Mouse (Mus musculus): ENCODE data around the gene Col16a1. TPM values are rescaled to one million over a fixed set of nuclear protein-coding genes. Genes with fewer than 3 reads are reported as not detected.

Gene Col16a1
- polyA plus RNA-seq, 1 experiment from 2014 or later: 2.3 TPM

- H3K4me1 ChIP-seq (ENCODE audit: insufficient read depth): peaks cover 3% of the 10 kb centered on the region; the same call in 1 of the 2 replicates
- 59% methylated on average over 6 of the region's 6 CpGs for WGBS (ENCODE audit: insufficient replicate concordance)
Measured at GRCm38 (mm10) chr4:130133399-130133798, 85.8 kb downstream of the Col16a1 start.

GRCm38 (mm10) chr4:130138441-130139213, 91.0 kb downstream of the Col16a1 start:
- peaks cover 50% of the 10 kb centered on the region for H3K27me3 ChIP-seq (ENCODE audit: insufficient read depth, low read length)
- no peaks in the 10 kb centered on the region for H3K36me3 ChIP-seq (replicated peaks; ENCODE audit: insufficient read depth, low read length)
- no peak overlapping the region for H3K9ac ChIP-seq (replicated peaks)
- peak; percentile 58; the same call in 1 of the 2 replicates for ATAC-seq
- H3K27ac ChIP-seq (ENCODE audit: low read depth): no peak overlapping the region
- 2% methylated on average over 45 of the region's 57 CpGs for WGBS (ENCODE audit: insufficient replicate concordance)
- TF ChIP-seq EP300 (IDR thresholded peaks at IDR 0.05; ENCODE audit: low read depth): no peak
- peak; percentile 86 for TF ChIP-seq CTCF (IDR thresholded peaks at IDR 0.05; ENCODE audit: low read depth)
- H3K9me3 ChIP-seq (ENCODE audit: low read length): no peaks in the 10 kb centered on the region
- peak; percentile 78 for DNase-seq
- H3K4me1 ChIP-seq (ENCODE audit: insufficient read depth): peaks cover 8% of the 10 kb centered on the region; the same call in 1 of the 2 replicates
- peak overlapping the region; percentile 19; the same call in 1 of the 2 replicates for H3K4me2 ChIP-seq (ENCODE audit: low read depth, low read length)
- H3K4me3 ChIP-seq (ENCODE audit: low read depth, low read length): peak overlapping the region; percentile 17; the same call in 1 of the 2 replicates

More at GRCm38 (mm10) chr4:130133399-130133798, 85.8 kb downstream of the Col16a1 start:
- ATAC-seq (no peak), DNase-seq (no peak)
- Histone ChIP-seq H3K4me3 (ENCODE audit: low read depth, low read length) (no peak overlapping the region), H3K27ac (ENCODE audit: low read depth) (no peak overlapping the region), H3K36me3 (replicated peaks; ENCODE audit: insufficient read depth, low read length) (no peaks in the 10 kb centered on the region), H3K27me3 (ENCODE audit: insufficient read depth, low read length) (peaks cover 11% of the 10 kb centered on the region), H3K9me3 (ENCODE audit: low read length) (no peaks in the 10 kb centered on the region), H3K9ac (replicated peaks) (no peak overlapping the region), H3K4me2 (ENCODE audit: low read depth, low read length) (no peak overlapping the region)
- TF ChIP-seq EP300 (IDR thresholded peaks at IDR 0.05; ENCODE audit: low read depth): no peak

- Histone ChIP-seq H3K27ac (ENCODE audit: low read depth) (no peak within 1 kb of the TSS), H3K4me1 (ENCODE audit: insufficient read depth) (peaks cover 8% of the 10 kb centered on the region; the same call in 1 of the 2 replicates), H3K4me2 (ENCODE audit: low read depth, low read length) (peak within 1 kb of the TSS; percentile 19; the same call in 1 of the 2 replicates), H3K9ac (replicated peaks) (no peak within 1 kb of the TSS), H3K27me3 (ENCODE audit: insufficient read depth, low read length) (peaks cover 50% of the 10 kb centered on the region), H3K4me3 (ENCODE audit: low read depth, low read length) (peak within 1 kb of the TSS; percentile 17; the same call in 1 of the 2 replicates), H3K36me3 (replicated peaks; ENCODE audit: insufficient read depth, low read length) (no peaks in the 10 kb centered on the region), H3K9me3 (ENCODE audit: low read length) (no peaks in the 10 kb centered on the region)
- DNase-seq: no peak
- 5% methylated on average over 13 of the region's 15 CpGs for WGBS (ENCODE audit: insufficient replicate concordance)
- no peak for TF ChIP-seq EP300 (IDR thresholded peaks at IDR 0.05; ENCODE audit: low read depth)
- TF ChIP-seq CTCF (IDR thresholded peaks at IDR 0.05; ENCODE audit: low read depth): no peak
- no peak for ATAC-seq
Measured at GRCm38 (mm10) chr4:130139214-130139492, 91.5 kb downstream of the Col16a1 start, which contains the start of gene Hcrtr1. Gene Hcrtr1, minus strand, starts transcription at chr4:130139359.

DNA sequence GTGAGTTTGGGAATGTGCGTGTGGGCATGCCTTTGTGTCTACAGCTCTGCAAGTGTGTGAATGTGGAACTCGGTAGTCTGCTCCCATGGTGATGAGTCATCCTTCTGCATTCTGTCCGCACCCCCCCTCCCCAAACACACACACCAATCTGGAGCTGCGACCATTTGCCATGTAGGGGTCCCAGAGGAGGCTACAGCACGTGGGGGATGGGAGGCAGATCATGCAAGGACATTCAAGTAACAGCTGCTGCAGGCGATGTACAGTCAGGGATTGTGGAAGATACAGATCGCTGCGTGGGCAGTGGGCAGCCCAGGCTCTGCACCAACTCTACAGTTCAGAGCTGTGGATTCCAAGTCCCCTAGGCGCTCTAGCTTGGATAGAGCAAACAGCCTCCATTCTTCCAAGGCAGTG, 93.4 kb downstream of the Col16a1 start:
- H3K27me3 ChIP-seq (ENCODE audit: insufficient read depth, low read length): peaks cover 50% of the 10 kb centered on the region

DNA sequence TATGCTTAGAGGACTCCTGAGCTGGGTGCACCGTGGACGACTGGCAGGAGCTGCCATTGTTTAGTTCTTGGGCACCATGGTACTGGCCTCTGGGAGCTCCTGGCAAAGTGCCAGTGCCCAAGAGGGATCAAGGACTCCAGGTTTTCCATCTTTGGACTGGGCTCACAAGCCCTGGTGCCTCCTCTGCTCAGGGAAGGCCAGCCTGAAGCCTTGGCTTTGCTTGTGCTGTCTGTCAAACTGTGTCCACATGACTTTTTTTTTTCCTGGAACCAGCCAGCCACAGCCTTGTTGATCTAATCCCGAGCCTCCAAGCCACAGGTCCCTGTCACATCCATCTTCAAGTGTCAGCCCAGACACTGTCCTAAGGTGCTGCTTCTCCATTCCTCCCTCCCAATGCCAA, 94.1 kb downstream of the Col16a1 start:
- Histone ChIP-seq H3K4me3 (ENCODE audit: low read depth, low read length) (no peak overlapping the region), H3K27ac (ENCODE audit: low read depth) (no peak overlapping the region), H3K4me1 (ENCODE audit: insufficient read depth) (peaks cover 8% of the 10 kb centered on the region; the same call in 1 of the 2 replicates), H3K4me2 (ENCODE audit: low read depth, low read length) (no peak overlapping the region), H3K9ac (replicated peaks) (no peak overlapping the region), H3K9me3 (ENCODE audit: low read length) (peaks cover 3% of the 10 kb centered on the region; the same call in 1 of the 2 replicates), H3K27me3 (ENCODE audit: insufficient read depth, low read length) (peaks cover 50% of the 10 kb centered on the region), H3K36me3 (replicated peaks; ENCODE audit: insufficient read depth, low read length) (no peaks in the 10 kb centered on the region)
- no peak for ATAC-seq
- DNase-seq: no peak
- 56% methylated on average over 3 of the region's 3 CpGs for WGBS (ENCODE audit: insufficient replicate concordance)
- TF ChIP-seq CTCF (IDR thresholded peaks at IDR 0.05; ENCODE audit: low read depth) (no peak), EP300 (IDR thresholded peaks at IDR 0.05; ENCODE audit: low read depth) (no peak)

More for the DNA sequence above, 93.4 kb downstream of the Col16a1 start:
- Histone ChIP-seq H3K36me3 (replicated peaks; ENCODE audit: insufficient read depth, low read length) (no peaks in the 10 kb centered on the region), H3K4me2 (ENCODE audit: low read depth, low read length) (no peak overlapping the region), H3K27ac (ENCODE audit: low read depth) (no peak overlapping the region), H3K9me3 (ENCODE audit: low read length) (peaks cover 3% of the 10 kb centered on the region; the same call in 1 of the 2 replicates), H3K9ac (replicated peaks) (no peak overlapping the region), H3K4me1 (ENCODE audit: insufficient read depth) (peaks cover 8% of the 10 kb centered on the region; the same call in 1 of the 2 replicates), H3K4me3 (ENCODE audit: low read depth, low read length) (no peak overlapping the region)
- TF ChIP-seq EP300 (IDR thresholded peaks at IDR 0.05; ENCODE audit: low read depth): no peak
- no peak for TF ChIP-seq CTCF (IDR thresholded peaks at IDR 0.05; ENCODE audit: low read depth)
- 54% methylated on average over 9 of the region's 9 CpGs for WGBS (ENCODE audit: insufficient replicate concordance)
- ATAC-seq (no peak), DNase-seq (no peak)

DNA sequence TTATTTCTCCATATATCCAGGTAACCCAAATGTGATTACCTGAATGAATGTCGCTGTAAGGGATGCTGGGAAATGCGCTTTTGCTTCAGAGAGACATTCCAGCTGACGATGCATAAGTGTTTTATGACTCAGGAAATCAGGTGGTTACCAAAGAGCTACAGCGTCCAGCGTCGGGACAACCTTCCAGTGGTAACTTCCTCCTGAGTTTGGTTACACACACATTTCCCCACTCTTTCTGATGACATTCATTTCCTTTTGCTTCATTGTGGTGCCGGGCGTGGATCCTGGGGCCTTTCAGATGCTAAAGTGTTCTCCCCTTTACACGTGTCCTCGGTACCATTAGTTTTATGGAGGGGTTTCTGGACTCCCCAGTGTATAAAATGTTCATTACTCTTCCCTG, 100.8 kb downstream of the Col16a1 start:
- H3K27ac ChIP-seq (ENCODE audit: low read depth): no peak overlapping the region
- no peaks in the 10 kb centered on the region; the same call in 1 of the 2 replicates for H3K4me1 ChIP-seq (ENCODE audit: insufficient read depth)
- 35% methylated on average over 10 of the region's 10 CpGs for WGBS (ENCODE audit: insufficient replicate concordance)
- H3K4me2 ChIP-seq (ENCODE audit: low read depth, low read length): no peak overlapping the region
- H3K36me3 ChIP-seq (replicated peaks; ENCODE audit: insufficient read depth, low read length): no peaks in the 10 kb centered on the region
- peaks cover 3% of the 10 kb centered on the region; the same call in 1 of the 2 replicates for H3K9me3 ChIP-seq (ENCODE audit: low read length)
- peaks cover 5% of the 10 kb centered on the region for H3K27me3 ChIP-seq (ENCODE audit: insufficient read depth, low read length)
- DNase-seq (no peak), ATAC-seq (no peak)
- no peak overlapping the region for H3K9ac ChIP-seq (replicated peaks)
- TF ChIP-seq EP300 (IDR thresholded peaks at IDR 0.05; ENCODE audit: low read depth) (no peak), CTCF (IDR thresholded peaks at IDR 0.05; ENCODE audit: low read depth) (no peak)
- H3K4me3 ChIP-seq (ENCODE audit: low read depth, low read length): no peak overlapping the region

Other genes starting within 250 kb of the Col16a1 start
- gene Ptp4a2, start 236.6 kb upstream of the Col16a1 start, polyA plus RNA-seq (2015; fragmentation: Nextera tagmentation; extraction: Ambion mirVana): 198 and 205 TPM in 2 replicates
- not detected in 2 replicates for gene Spocd1, start 118.6 kb upstream of the Col16a1 start, polyA plus RNA-seq (2015; fragmentation: Nextera tagmentation; extraction: Ambion mirVana)
- not detected in 2 replicates for gene Adgrb2, start 63.0 kb upstream of the Col16a1 start, polyA plus RNA-seq (2015; fragmentation: Nextera tagmentation; extraction: Ambion mirVana)
- gene Pef1, start 54.7 kb downstream of the Col16a1 start, polyA plus RNA-seq (2015; fragmentation: Nextera tagmentation; extraction: Ambion mirVana): 25.0 and 26.0 TPM in 2 replicates
- gene Hcrtr1, start 91.5 kb downstream of the Col16a1 start, polyA plus RNA-seq (2015; fragmentation: Nextera tagmentation; extraction: Ambion mirVana): not detected in 2 replicates
- 22.6 and 22.9 TPM in 2 replicates for gene Tinagl1, start 127.3 kb downstream of the Col16a1 start, polyA plus RNA-seq (2015; fragmentation: Nextera tagmentation; extraction: Ambion mirVana)
- gene Gm853, start 174.6 kb downstream of the Col16a1 start, polyA plus RNA-seq (2015; fragmentation: Nextera tagmentation; extraction: Ambion mirVana): not detected in 2 replicates
- 3.4 and 4.4 TPM in 2 replicates for gene Serinc2, start 231.4 kb downstream of the Col16a1 start, polyA plus RNA-seq (2015; fragmentation: Nextera tagmentation; extraction: Ambion mirVana)